ENCODE assay signal across 8 mouse cellular contexts in the genomic region with DNA sequence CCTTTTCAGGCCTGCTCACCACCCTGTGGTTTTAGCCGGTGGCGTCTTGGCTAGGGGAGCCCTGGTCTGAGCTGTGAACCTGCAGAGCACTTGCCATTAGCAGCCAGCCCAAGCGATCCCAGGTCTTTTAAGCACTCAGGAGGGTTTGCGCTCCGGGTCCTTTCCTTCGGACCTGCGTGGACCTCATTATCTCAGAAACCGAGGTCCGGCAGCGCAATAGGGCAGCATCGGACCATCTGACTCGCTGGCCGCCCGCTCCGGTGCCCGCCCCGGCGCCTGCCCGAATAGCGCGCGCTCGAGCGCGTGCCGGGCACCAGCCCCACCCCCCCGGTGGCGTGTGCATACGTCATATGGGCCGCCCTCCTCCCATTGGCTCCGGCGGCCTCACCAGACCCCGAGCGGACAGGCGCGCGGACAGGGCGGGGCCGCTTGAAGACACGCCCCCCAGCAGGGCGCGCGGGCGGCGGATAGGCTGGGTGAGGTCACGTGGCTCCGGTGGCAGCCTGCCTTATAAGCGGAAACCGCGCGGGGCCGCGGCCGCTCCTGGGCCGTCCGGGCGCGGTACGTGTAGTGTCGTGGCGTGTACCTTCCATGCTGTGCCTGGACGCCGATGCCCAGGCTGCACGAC. TPM values are rescaled to one million over a fixed set of nuclear protein-coding genes. Genes with fewer than 3 reads are reported as not detected.
DNase-seq lines count a peak whose midpoint lies in the region; ATAC-seq lines count a peak whose summit lies in the region.

Insig1 (plus strand) TSS at position 536 of the 628 bp plus-strand sequence.

- peak; percentile 98 for DNase-seq in ZHBTc4 (ENCODE audit: low read depth, low spot score)
- DNase-seq in gastrocnemius, adult 8-10 months (ENCODE audit: low spot score in 2 of 2): peak; percentile 98 to 99
- DNase-seq in hindlimb bud, embryonic 11.5 days (ENCODE audit: extremely low spot score, low read depth, low spot score): peak; percentile 50
- DNase-seq in left cerebral cortex, adult 8-10 months (ENCODE audit: low spot score in 2 of 2): peak; percentile 96 to 99
- peak; percentile 99 for DNase-seq in right cerebral cortex, postnatal 10 days (ENCODE audit: low spot score in 2 of 2)
- peak; percentile 99 for DNase-seq in urinary bladder, postnatal 25 days (ENCODE audit: low spot score)

- peak; percentile 77 for ATAC-seq in common myeloid progenitor, adult 5-6 weeks (replicated peaks; ENCODE audit: low read depth, poor library complexity, severe bottlenecking)

- H3K9me3 ChIP-seq in megakaryocyte, embryonic 14.5 days: peaks cover 7% of the 10 kb centered on the region; the same call in 1 of the 2 replicates

- H3K4me1 ChIP-seq in megakaryocyte, embryonic 14.5 days: peaks cover 79% of the 10 kb centered on the region

- H3K36me3 ChIP-seq in megakaryocyte, embryonic 14.5 days (replicated peaks; ENCODE audit: low read length): peaks cover 38% of the 10 kb centered on the region

- peaks cover 31% of the 10 kb centered on the region for H3K27me3 ChIP-seq in megakaryocyte, embryonic 14.5 days (replicated peaks)

- peak within 1 kb of the TSS; percentile 100 for H3K4me3 ChIP-seq in megakaryocyte, embryonic 14.5 days (replicated peaks)

RNA-seq across cellular contexts. Expression of gene Insig1, which starts in this region (rescaled TPM):
- 37.7 and 38.2 TPM in 2 replicates for total RNA-seq in common myeloid progenitor, adult 5-6 weeks (2017)
- 10 to 100 TPM in 2 of 4 experiments, 1 to 10 TPM in 2; 8.7 to 13.3 (median 10.3) TPM for total RNA-seq in gastrocnemius, adult 8-10 months (2022)
- 100 to 1,000 TPM in 3 of 4 experiments, 10 to 100 TPM in 1; 93.1 to 116 (median 115) TPM for total RNA-seq in left cerebral cortex, adult 8-10 months (2022)
- 25.6 and 34.0 TPM in 2 replicates for polyA plus RNA-seq in megakaryocyte, embryonic 14.5 days (2012; ENCODE audit: insufficient read depth, low replicate concordance)

Comparison
In these comparisons a context has a peak if more than half of its experiments do, and no peak if none do; other contexts are left out.
1. Peak in every context shown above with its lines: DNase-seq, ATAC-seq and H3K4me3 ChIP-seq.